Mouse (Mus musculus): ENCODE results near the gene Numbl.

- TF ChIP-seq POLR2A (IDR thresholded peaks at IDR 0.05; ENCODE audit: extremely low read depth, insufficient read depth, low read length) (no peak), CTCF (IDR thresholded peaks at IDR 0.05; ENCODE audit: extremely low read depth, insufficient read depth, low read length) (no peak)
These were observed 50.8 kb downstream of the Numbl start for GRCm38 (mm10) chr7:27308821-27309549.
